Mouse (Mus musculus) G1E (cell line): ENCODE measurements around the gene Trim47.

Source experiments
- CTCF ChIP-seq: IDR thresholded peaks from 2 replicates; pipeline ENCODE4 v1.5.1; 2012; ENCODE audit warnings: low read depth, low read length, inconsistent platforms, mixed read lengths
- GATA1 ChIP-seq: IDR thresholded peaks from 2 replicates; pipeline ENCODE4 v1.6.1; 2012; ENCODE audit warnings: borderline replicate concordance, low read length, inconsistent platforms, mixed read lengths
- GATA2 ChIP-seq: IDR thresholded peaks from 2 replicates; pipeline ENCODE4 v1.6.1; 2012; ENCODE audit warnings: low read depth, low read length, inconsistent platforms, borderline replicate concordance
- POLR2AphosphoS5 ChIP-seq: IDR thresholded peaks from 2 replicates; pipeline ENCODE4 v1.6.1; 2012; ENCODE audit warnings: low read depth, low read length, inconsistent platforms; ENCODE audit not compliant: insufficient replicate concordance
- TAL1 ChIP-seq: conservative IDR thresholded peaks from 2 replicates; pipeline ENCODE4 v1.6.1; 2012; ENCODE audit warnings: low read depth, low read length, inconsistent platforms, mixed read lengths

DNA sequence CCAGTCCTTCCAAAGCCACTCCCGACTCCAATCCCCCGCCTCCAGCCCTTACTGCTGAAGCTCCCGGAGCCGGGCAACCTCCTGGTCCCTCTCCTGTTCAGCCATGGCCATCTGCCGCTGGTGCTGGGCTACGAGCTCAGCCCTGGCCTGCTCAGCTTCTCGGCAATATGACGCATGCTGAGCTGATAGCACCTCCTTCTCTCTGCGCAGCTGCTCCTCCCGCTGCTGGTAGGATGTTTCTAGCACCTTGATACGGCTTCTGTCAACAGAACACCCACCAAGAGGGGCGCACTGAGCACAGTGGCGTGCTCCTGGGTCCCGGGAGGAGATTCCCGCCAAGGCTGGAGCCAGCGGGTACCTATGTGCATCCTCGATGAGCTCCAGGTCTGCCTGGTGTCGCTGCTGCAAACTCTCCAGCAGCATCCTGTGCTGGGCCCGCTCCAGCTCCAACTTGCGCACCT lies 21.8 kb upstream of the Trim47 start:
- TF ChIP-seq GATA1, result no peak
- no peak for TF ChIP-seq CTCF
- no peak for TF ChIP-seq GATA2
- TF ChIP-seq TAL1, result no peak
- TF ChIP-seq POLR2AphosphoS5, result no peak
